Mouse (Mus musculus): ENCODE measurements around the gene Unc5a.

The Unc5a gene

GRCm38 (mm10) chr13:54955695-54956471, 6.7 kb downstream of the Unc5a start:
- peak; percentile 80 for DNase-seq (ENCODE audit: low read depth, low spot score)

- DNase-seq (ENCODE audit: low read depth, low spot score), result no peak
These were observed 8.1 kb downstream of the Unc5a start for GRCm38 (mm10) chr13:54957281-54957680.

GRCm38 (mm10) chr13:54959059-54959701, 10.0 kb downstream of the Unc5a start:
- no peak for DNase-seq (ENCODE audit: low read depth, low spot score)

DNA sequence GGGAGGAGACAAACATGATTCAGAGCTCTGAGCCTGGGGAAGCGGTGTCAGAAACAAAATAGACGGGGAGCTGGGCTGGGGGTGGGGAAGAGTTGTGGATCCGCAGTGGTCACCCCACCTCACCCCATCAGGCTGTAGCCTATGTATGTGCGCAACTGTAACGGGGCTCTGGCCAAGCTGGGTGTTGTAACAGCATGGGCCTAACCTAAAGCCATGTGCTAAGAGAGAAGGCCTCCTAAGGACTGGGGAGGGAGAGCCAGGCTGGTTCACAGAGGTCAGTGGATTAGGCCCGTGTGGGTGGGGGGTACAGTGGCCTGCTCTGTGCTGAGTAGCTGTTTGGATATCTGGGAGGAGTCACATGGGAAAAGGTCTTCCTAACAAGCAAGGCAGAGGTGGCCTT, 10.6 kb downstream of the Unc5a start:
- no peak for DNase-seq (ENCODE audit: low read depth, low spot score)

DNA sequence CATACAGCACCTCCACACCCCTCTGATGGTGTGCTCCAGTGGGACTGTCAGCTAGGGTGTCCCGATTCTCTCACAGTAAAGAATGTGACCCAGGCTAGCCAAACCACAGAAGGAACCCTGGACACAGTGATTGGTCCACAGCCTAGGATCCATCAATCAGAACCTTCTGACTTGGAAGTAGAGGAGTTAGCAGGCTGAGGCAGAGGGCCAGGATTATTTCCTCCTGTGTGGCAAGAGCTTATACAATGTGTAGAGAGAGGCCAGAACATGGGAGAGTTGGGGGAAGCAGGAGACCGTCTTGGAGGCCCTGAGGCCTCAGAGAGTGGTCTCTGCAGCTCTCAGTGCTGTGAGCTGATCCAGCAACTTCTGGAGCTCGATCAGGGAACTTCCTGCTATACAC, 11.3 kb downstream of the Unc5a start:
- no peak for DNase-seq (ENCODE audit: low read depth, low spot score)

DNA sequence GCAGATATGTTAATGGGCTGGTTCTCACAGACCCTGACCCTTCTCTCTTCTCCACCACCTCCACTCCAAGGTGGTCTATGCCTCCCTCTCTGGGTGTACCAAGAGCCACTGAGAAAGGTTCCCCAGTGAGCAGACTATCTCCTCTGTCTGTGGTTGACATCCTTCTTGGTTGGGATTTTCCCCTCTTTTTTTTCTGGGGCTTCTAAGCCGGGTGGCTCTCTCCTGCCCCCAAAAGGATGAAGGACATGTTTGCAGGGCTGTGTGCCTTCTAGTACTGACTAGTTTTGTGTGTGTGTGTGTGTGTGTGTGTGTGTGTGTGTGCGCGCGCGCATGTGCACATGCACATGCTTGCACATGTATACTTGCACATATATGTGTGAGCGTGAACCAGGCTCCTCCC, 16.0 kb downstream of the Unc5a start:
- no peak for DNase-seq (ENCODE audit: low read depth, low spot score)

GRCm38 (mm10) chr13:54967501-54967900, 18.3 kb downstream of the Unc5a start:
- DNase-seq (ENCODE audit: low read depth, low spot score), result no peak

DNA sequence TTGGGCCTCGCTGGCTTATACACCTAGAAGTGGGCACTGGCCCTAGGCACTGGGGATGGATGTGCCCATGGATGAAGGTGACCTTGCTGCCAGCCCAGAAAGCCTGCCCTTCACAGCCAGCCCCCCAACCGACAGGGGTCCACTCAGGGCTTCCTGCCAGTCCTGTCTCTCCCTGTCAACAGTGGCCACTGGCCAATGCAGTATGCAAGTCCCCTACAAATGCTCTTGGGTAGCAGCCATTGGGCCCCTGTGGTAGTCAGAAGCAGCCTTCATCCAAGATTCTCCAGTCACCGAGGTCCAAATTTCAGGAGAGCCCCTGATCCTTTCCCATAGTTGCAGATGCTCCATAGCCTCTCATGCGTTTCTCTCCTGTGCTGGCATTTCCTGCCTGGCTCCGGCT, 19.4 kb downstream of the Unc5a start:
- DNase-seq (ENCODE audit: low read depth, low spot score), result no peak

GRCm38 (mm10) chr13:54969513-54969912, 20.3 kb downstream of the Unc5a start:
- no peak for DNase-seq (ENCODE audit: low read depth, low spot score)

- DNase-seq (ENCODE audit: low read depth, low spot score), result no peak
These were observed 21.5 kb downstream of the Unc5a start for GRCm38 (mm10) chr13:54970521-54971247.

GRCm38 (mm10) chr13:54975546-54975945, 26.3 kb downstream of the Unc5a start:
- no peak for DNase-seq (ENCODE audit: low read depth, low spot score)

DNA sequence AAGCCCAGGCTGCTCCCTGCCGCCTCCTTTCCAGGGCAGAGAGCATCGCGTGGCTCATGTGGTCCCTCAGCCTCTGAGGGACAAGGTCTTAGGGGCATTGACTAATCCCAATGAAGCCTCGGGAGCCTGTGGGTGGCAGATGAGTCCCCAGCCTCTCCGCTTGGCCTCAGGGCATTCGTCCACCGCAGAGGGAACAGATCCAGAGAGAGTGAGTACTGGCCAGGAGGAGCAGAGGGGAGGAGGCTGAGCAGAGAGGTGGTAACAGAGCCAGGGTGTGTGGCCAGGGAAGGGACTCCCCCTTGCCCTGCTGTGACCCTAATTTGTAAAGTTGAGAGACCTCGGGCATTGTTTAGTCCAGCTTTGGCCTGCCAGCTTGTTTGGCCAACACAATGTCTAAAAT, 29.6 kb downstream of the Unc5a start:
- no peak for DNase-seq (ENCODE audit: low read depth, low spot score)

DNA sequence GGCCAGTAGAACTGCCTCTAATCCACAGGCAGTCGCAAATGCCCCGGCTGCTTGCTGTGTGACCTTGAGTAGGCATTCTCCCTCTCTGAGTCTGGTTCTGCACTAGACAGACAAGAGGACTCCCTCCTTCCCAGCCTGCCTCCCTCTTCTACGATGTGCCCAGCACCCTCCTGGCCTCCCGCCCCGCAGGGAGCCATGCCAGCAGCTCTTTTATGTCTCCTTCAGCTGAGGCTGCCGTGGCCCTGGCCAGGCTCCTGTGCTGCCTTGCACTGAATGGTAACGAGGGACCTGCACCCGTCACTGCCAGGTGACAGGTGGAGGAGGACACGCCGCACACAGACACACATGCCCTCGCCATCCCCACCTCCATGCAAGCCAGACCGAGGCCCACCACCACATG, 31.7 kb downstream of the Unc5a start:
- no peak for DNase-seq (ENCODE audit: low read depth, low spot score)

- DNase-seq (ENCODE audit: low read depth, low spot score), result no peak
These were observed 33.8 kb downstream of the Unc5a start for GRCm38 (mm10) chr13:54983001-54983400.

DNA sequence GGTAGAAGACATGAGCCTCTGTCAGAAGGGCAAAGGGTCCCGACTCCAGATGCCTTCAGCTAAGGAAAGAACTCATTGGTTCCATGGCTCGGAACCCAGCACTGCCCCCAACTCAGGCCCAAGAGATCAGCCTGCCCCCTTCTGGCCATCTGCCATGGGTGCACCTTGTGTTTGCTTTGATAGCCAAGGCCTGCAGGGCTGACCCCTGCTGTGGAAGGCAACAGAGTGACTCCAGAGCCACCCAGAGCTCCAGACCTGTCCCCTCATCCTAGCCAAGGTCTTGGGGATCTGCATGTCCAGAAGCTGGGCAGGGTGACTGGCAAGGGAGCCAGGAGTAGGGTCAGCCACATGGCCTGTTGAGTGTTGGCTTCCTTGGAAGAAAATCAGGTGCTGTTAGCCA, 34.4 kb downstream of the Unc5a start:
- DNase-seq (ENCODE audit: low read depth, low spot score), result no peak

- DNase-seq (ENCODE audit: low read depth, low spot score), result no peak
These were observed 38.2 kb downstream of the Unc5a start for GRCm38 (mm10) chr13:54987405-54987804.

DNA sequence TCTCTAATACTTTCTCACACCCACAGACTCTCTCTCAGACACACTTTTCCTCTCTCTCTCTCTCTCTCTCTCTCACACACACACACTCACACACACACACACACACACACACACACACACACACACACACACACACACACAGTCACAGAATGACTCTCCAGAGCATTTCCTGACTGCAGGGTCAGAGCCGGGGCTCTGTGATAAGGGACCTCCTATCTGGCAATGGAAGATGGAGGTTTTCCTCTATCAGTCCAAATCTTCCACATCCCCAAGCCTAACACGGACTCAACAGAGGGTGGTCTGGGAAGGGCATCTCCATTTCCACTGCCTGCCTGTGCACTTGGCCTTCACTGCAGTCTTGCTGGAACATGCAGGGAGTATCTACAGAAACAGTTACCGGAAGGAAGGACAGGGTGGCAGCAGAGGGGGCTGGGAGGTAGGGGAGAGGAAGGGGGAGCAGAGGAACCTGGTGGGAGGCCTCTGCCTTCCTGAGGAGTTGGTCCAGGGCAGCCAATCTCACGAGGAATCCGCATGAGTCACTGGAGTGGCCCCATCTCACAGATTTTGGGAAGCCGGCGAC, 39.1 kb downstream of the Unc5a start:
- DNase-seq (ENCODE audit: low read depth, low spot score), result no peak

DNA sequence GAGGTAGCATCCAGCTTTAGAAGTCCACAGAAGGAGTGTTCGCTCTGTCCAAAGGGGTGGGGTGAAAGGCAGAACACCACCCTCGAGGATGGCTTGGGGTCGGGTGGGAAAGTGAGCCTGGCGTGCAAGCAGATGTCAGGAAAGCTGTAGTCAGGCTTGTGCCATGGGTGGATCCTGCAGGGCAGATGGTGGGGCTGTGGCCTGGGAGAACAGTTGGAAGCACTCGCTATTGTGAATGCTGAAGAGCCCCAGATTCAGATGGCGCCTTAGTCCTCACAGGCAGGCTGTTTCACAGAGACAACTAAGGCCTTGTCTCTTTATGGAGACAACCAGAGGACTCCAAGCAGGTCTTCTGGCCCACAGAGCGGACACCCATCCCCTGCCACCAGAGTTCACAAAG, 43.0 kb downstream of the Unc5a start:
- DNase-seq (ENCODE audit: low read depth, low spot score), result no peak

- no peak for DNase-seq (ENCODE audit: low read depth, low spot score)
These were observed 45.4 kb downstream of the Unc5a start for GRCm38 (mm10) chr13:54994576-54994975.

- DNase-seq (ENCODE audit: low read depth, low spot score), result no peak
These were observed 46.0 kb downstream of the Unc5a start for GRCm38 (mm10) chr13:54995161-54995560.

DNA sequence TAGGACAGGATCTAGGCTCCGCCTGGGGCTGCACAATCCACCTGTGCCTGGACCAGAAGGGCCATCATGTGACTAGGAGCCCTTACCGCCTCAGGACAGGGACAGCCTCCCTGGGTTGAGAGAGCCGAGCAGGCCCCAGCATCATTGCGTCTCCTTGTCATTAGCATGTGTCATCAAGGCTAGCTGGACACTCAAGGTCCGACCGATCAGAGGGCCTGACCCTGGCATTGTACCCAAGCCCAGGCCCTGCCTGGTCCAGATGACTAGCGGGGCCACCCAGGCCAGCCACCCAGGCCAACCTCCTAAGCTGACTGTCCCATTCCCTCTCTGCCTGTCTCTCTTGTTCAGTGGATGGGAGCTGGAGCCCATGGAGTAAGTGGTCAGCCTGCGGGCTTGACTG, 48.4 kb downstream of the Unc5a start:
- DNase-seq (ENCODE audit: low read depth, low spot score), result no peak

DNA sequence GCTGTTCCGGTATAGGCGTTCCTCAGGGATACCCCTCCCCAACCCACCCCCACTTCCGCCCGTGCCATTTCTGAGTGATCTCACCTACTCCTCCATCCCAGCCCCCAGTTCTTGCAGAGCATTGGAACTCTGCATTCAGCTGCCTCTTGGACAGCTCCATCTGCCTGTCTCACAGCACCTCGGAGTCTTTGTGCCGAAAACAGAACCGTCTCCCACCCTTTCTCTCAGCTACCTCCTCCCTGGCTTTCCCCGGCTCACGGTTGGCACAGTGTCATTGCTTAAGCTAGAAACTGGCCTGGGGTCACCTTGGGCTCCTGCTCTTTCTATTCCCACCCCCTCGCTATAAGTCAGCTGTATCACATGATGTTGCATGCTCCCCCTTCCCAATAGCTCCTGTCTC, 51.2 kb downstream of the Unc5a start:
- DNase-seq (ENCODE audit: low read depth, low spot score), result no peak

Measured in retina, postnatal 7 days (tissue).